Mouse (Mus musculus) CH12.LX (cell line): Measurements from ENCODE around the gene C2. TPM values are rescaled to one million over a fixed set of nuclear protein-coding genes. Genes with fewer than 3 reads are reported as not detected.

ENCODE experiments used
- DNase-seq: peaks from one replicate; pipeline ENCODE4 v3.0.0-alpha.2; 2013; ENCODE audit errors: extremely low read depth
- H3K27ac ChIP-seq: 2 replicates; pipeline ENCODE4 v1.5.1; 2012; ENCODE audit warnings: low read depth, mild to moderate bottlenecking, control low read depth, moderate library complexity; ENCODE audit not compliant: insufficient read depth
- H3K27me3 ChIP-seq: replicated peaks from 2 replicates; pipeline ENCODE3; 2012; ENCODE audit warnings: inconsistent platforms
- H3K36me3 ChIP-seq, 2 experiments: replicated peaks in 1 of 2; 2 replicates each; pipeline versions ENCODE3 to v1.6.1; 2012; ENCODE audit warnings: inconsistent platforms in 1 of 2, low read length in 1 of 2, mild to moderate bottlenecking in 1 of 2, mixed read lengths in 1 of 2, moderate library complexity in 1 of 2; ENCODE audit not compliant: control insufficient read depth in 1 of 2, insufficient read depth in 1 of 2
- H3K4me1 ChIP-seq, 2 experiments: 2 replicates each; pipeline ENCODE4 v1.6.1; 2012; ENCODE audit warnings: inconsistent platforms in 1 of 2, moderate library complexity in 1 of 2; ENCODE audit not compliant: insufficient read depth in 2 of 2, control insufficient read depth in 1 of 2
- H3K4me2 ChIP-seq: 2 replicates; pipeline ENCODE4 v1.6.1; 2012; ENCODE audit warnings: low read depth, mild to moderate bottlenecking, control low read depth; ENCODE audit not compliant: poor library complexity, insufficient read depth, severe bottlenecking
- H3K4me3 ChIP-seq, 3 experiments: fragments of 150-350 bp in 1 of 3; sonication (generic) in 1 of 3; replicated peaks in 1 of 3; 2 replicates each; pipeline versions ENCODE3 to v1.5.1; 2011 to 2012; ENCODE audit warnings: low read depth in 2 of 3, low read length in 2 of 3, mild to moderate bottlenecking in 2 of 3, moderate library complexity in 2 of 3, control low read depth in 1 of 3, improper control_type of control experiment in 1 of 3, inconsistent platforms in 1 of 3, mixed read lengths in 1 of 3; ENCODE audit not compliant: poor library complexity in 1 of 3
- H3K79me2 ChIP-seq: replicated peaks from 2 replicates; pipeline ENCODE4 v1.6.1; 2012; ENCODE audit warnings: mild to moderate bottlenecking, moderate library complexity; ENCODE audit not compliant: control insufficient read depth, poor library complexity, insufficient read depth, severe bottlenecking; ENCODE audit errors: extremely low read depth
- H3K9ac ChIP-seq: 2 replicates; pipeline ENCODE4 v1.6.1; 2012; ENCODE audit warnings: low read depth, mild to moderate bottlenecking, control low read depth, moderate library complexity; ENCODE audit not compliant: insufficient read depth
- H3K9me3 ChIP-seq: replicated peaks from 2 replicates; pipeline ENCODE3; 2012; ENCODE audit warnings: low read length, inconsistent platforms, mixed read lengths
- CTCF ChIP-seq, 2 experiments: IDR thresholded peaks in 1 of 2; conservative IDR thresholded peaks in 1 of 2; 2 replicates each; pipeline ENCODE4 v1.5.1; 2011 to 2012; ENCODE audit warnings: low read depth in 2 of 2, low read length in 2 of 2, improper control_type of control experiment in 1 of 2, inconsistent platforms in 1 of 2, mild to moderate bottlenecking in 1 of 2, moderate library complexity in 1 of 2
- E2F4 ChIP-seq: IDR thresholded peaks from 2 replicates; pipeline ENCODE4 v1.6.1; 2011; ENCODE audit warnings: low read depth, low read length, improper control_type of control experiment; ENCODE audit not compliant: insufficient replicate concordance
- EP300 ChIP-seq: IDR thresholded peaks from 2 replicates; pipeline ENCODE4 v1.6.1; 2011; ENCODE audit warnings: low read length, improper control_type of control experiment
- KAT2A ChIP-seq: IDR thresholded peaks from 2 replicates; pipeline ENCODE4 v1.6.1; 2012; ENCODE audit warnings: low read length, improper control_type of control experiment, inconsistent platforms; ENCODE audit not compliant: insufficient replicate concordance
- MAFK ChIP-seq: IDR thresholded peaks from 2 replicates; pipeline ENCODE4 v1.6.1; 2011; ENCODE audit warnings: low read length, improper control_type of control experiment; ENCODE audit not compliant: insufficient replicate concordance
- MEF2A ChIP-seq: IDR thresholded peaks from 2 replicates; pipeline ENCODE4 v1.6.1; 2014; ENCODE audit warnings: low read depth, mild to moderate bottlenecking, inconsistent platforms, low read length, improper control_type of control experiment, borderline replicate concordance
- MXI1 ChIP-seq: IDR thresholded peaks from 2 replicates; pipeline ENCODE4 v1.6.1; 2011; ENCODE audit warnings: mild to moderate bottlenecking, low read depth, low read length, improper control_type of control experiment
- NELFE ChIP-seq: IDR thresholded peaks from 2 replicates; pipeline ENCODE4 v1.6.1; 2011; ENCODE audit warnings: low read depth, low read length, improper control_type of control experiment
- PAX5 ChIP-seq: IDR thresholded peaks from 2 replicates; pipeline ENCODE4 v1.6.1; 2012; ENCODE audit warnings: low read length, inconsistent platforms, mixed read lengths
- RAD21 ChIP-seq: IDR thresholded peaks from 2 replicates; pipeline ENCODE4 v1.6.1; 2011; ENCODE audit warnings: low read depth, mild to moderate bottlenecking, low read length, improper control_type of control experiment, moderate library complexity
- RCOR1 ChIP-seq: conservative IDR thresholded peaks from 2 replicates; pipeline ENCODE4 v1.6.1; 2012; ENCODE audit warnings: low read depth, mild to moderate bottlenecking, inconsistent platforms, low read length, improper control_type of control experiment
- SMC3 ChIP-seq: IDR thresholded peaks from 2 replicates; pipeline ENCODE4 v1.6.1; 2011; ENCODE audit warnings: low read depth, low read length, improper control_type of control experiment
- TBP ChIP-seq: conservative IDR thresholded peaks from 2 replicates; pipeline ENCODE4 v1.6.1; 2011; ENCODE audit warnings: low read depth, low read length, improper control_type of control experiment
- UBTF ChIP-seq: IDR thresholded peaks from 2 replicates; pipeline ENCODE4 v1.6.1; 2012; ENCODE audit warnings: low read depth, mild to moderate bottlenecking, inconsistent platforms, low read length, improper control_type of control experiment, moderate library complexity
- USF1 ChIP-seq: IDR thresholded peaks from 2 replicates; pipeline ENCODE4 v1.6.1; 2014; ENCODE audit warnings: low read depth, mild to moderate bottlenecking, inconsistent platforms, low read length, improper control_type of control experiment
- USF2 ChIP-seq: conservative IDR thresholded peaks from 2 replicates; pipeline ENCODE4 v1.6.1; 2011; ENCODE audit warnings: low read depth, low read length, improper control_type of control experiment
- ZC3H11A ChIP-seq: IDR thresholded peaks from 2 replicates; pipeline ENCODE4 v1.6.1; 2012; ENCODE audit warnings: low read depth, mild to moderate bottlenecking, inconsistent platforms, low read length, improper control_type of control experiment
- ZKSCAN1 ChIP-seq: IDR thresholded peaks from 2 replicates; pipeline ENCODE4 v1.6.1; 2012; ENCODE audit warnings: low read depth, inconsistent platforms, low read length, improper control_type of control experiment, borderline replicate concordance
- ZNF384 ChIP-seq: IDR thresholded peaks from 2 replicates; pipeline ENCODE4 v1.6.1; 2012; ENCODE audit warnings: low read depth, low read length, improper control_type of control experiment, inconsistent platforms
- dilution Hi-C: fragments of 300-500 bp; cut with MboI; formaldehyde crosslinking; loops from 2 replicates; pipeline ENCODE4 v1.14.3; 2020; ENCODE audit warnings: low sequenced_read_pairs; ENCODE audit not compliant: extremely low pct_unique_long_range_greater_than_20kb, extremely low pct_ligation_motif_present
- in situ Hi-C: fragments of 300-500 bp; cut with MboI; formaldehyde crosslinking; loops from 3 replicates; pipeline ENCODE4 v1.14.3; 2019; ENCODE audit warnings: low sequenced_read_pairs, low pct_ligation_motif_present, low pct_unique_long_range_greater_than_20kb, mixed read lengths
- polyA plus RNA-seq: library from polyadenylated mRNA; unstranded; fragments of >175 nt; gene quantifications from 2 replicates; pipeline ENCODE4 v1.2.1, GENCODE M21; 2012; ENCODE audit warnings: low read depth; ENCODE audit not compliant: insufficient read length
- total RNA-seq, 2 experiments: library from RNA; depleted of rRNA; stranded (reverse); fragments of 300-350 nt in 1 of 2; fragments of >200 nt in 1 of 2; gene quantifications; 2 replicates each; pipeline ENCODE4 v1.2.3; 2012 to 2014

C2 gene
- total and polyA plus RNA-seq, 3 experiments: 1.3 to 6.6 (median 3.1) TPM

DNA sequence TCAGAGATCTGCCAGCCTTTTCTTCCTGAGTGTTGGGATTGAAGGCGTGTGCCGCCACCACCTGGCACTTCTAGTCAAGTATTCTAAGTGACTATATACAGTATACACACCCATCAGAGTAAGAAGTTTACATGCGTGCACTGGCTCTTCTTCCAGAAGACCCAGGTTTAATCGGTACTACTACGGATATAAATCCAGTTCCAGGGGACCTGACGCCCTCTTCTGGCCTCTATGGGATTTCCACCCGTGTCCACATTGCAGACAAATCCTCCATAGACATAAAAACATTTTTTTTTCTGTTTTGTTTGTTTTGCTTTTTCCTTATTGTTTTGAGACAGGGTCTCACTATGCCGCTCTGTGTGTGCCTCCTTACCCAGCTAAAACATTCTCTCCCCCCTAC, 49.5 kb upstream of the C2 start:
- Histone ChIP-seq H3K79me2 (peaks cover 19% of the 10 kb centered on the region), H3K9me3 (no peaks in the 10 kb centered on the region), H3K36me3 (peaks cover 15 to 36% of the 10 kb centered on the region in 2 experiments), H3K4me2 (no peak overlapping the region), H3K27ac (no peak overlapping the region), H3K27me3 (no peaks in the 10 kb centered on the region), H3K4me3 (no peak overlapping the region), H3K9ac (no peak overlapping the region), H3K4me1 (peaks cover 10 to 15% of the 10 kb centered on the region in 2 experiments; a peak in 3 of 4 replicates)
- in situ Hi-C loops: no loop called here
- dilution Hi-C loops: no loop called here
- TF ChIP-seq CTCF (conservative IDR thresholded peaks at IDR 0.05 in 1 of 2, IDR thresholded peaks at IDR 0.05 in 1 of 2; ENCODE audit: low read depth in 2 of 2, low read length in 2 of 2): peak; percentile 36 to 56; a peak in 3 of 4 replicates
- no peak for TF ChIP-seq KAT2A
- peak; percentile 17 for TF ChIP-seq RAD21
- peak; percentile 10; the same call in 1 of the 2 replicates for TF ChIP-seq SMC3
- TF ChIP-seq, all 38 proteins: peak for 3
- peak; percentile 46 for DNase-seq

GRCm38 (mm10) chr17:34946486-34947140, 48.5 kb upstream of the C2 start:
- H3K4me1 ChIP-seq: peaks cover 10 to 15% of the 10 kb centered on the region in 2 experiments; a peak in 3 of 4 replicates
- in situ Hi-C loops: no loop called here
- H3K4me2 ChIP-seq: no peak overlapping the region
- no peak overlapping the region for H3K9ac ChIP-seq
- TF ChIP-seq EP300 (no peak), ZNF384 (no peak), TBP (no peak), PAX5 (no peak), UBTF (no peak), MEF2A (no peak), USF2 (no peak), E2F4 (no peak), KAT2A (no peak), NELFE (no peak), SMC3 (no peak), ZC3H11A (no peak), MAFK (no peak), RCOR1 (no peak), MXI1 (no peak), ZKSCAN1 (no peak), USF1 (no peak)
- TF ChIP-seq, all 38 proteins: peak for 0
- H3K27ac ChIP-seq: no peak overlapping the region
- H3K9me3 ChIP-seq: no peaks in the 10 kb centered on the region
- H3K36me3 ChIP-seq: peaks cover 15 to 32% of the 10 kb centered on the region in 2 experiments
- no peaks in the 10 kb centered on the region for H3K27me3 ChIP-seq
- H3K4me3 ChIP-seq: no peak overlapping the region
- H3K79me2 ChIP-seq: peaks cover 14% of the 10 kb centered on the region
- no peak for DNase-seq
- dilution Hi-C loops: no loop called here
